Mouse (Mus musculus) stomach, embryonic 16.5 days (tissue): Measurements from ENCODE around the gene Marc2. TPM values are rescaled to one million over a fixed set of nuclear protein-coding genes. Genes with fewer than 3 reads are reported as not detected.

ENCODE experiments used
- ATAC-seq: fragments of 200-750 bp; cut with Nextera tagmentation; 2 replicates; pipeline ENCODE4 v1.8.0; 2017; ENCODE audit warnings: moderate number of reproducible peaks, moderate TSS enrichment; ENCODE audit not compliant: insufficient read depth, low FRiP score
- H3K27ac ChIP-seq: fragments of 300-500 bp; sonication (generic); 2 replicates; pipeline ENCODE4 v1.5.1; 2014; ENCODE audit warnings: low read length
- H3K27me3 ChIP-seq: fragments of 300-500 bp; sonication (generic); 2 replicates; pipeline ENCODE4 v1.6.1; 2014; ENCODE audit warnings: low read length, control low read depth, mixed read lengths; ENCODE audit not compliant: control insufficient read depth, insufficient read depth
- H3K36me3 ChIP-seq: fragments of 300-500 bp; sonication (generic); 2 replicates; pipeline ENCODE4 v1.6.1; 2014; ENCODE audit warnings: low read length; ENCODE audit not compliant: control insufficient read depth, insufficient read depth
- H3K4me1 ChIP-seq: fragments of 300-500 bp; sonication (generic); 2 replicates; pipeline ENCODE4 v1.6.1; 2014; ENCODE audit warnings: low read length, control low read depth, mixed read lengths; ENCODE audit not compliant: control insufficient read depth, insufficient read depth
- H3K4me2 ChIP-seq: fragments of 300-500 bp; sonication (generic); 2 replicates; pipeline ENCODE4 v1.6.1; 2014; ENCODE audit warnings: low read depth, low read length, mixed read lengths
- H3K4me3 ChIP-seq: fragments of 300-500 bp; sonication (generic); replicated peaks from 2 replicates; pipeline ENCODE4 v1.5.1; 2014; ENCODE audit warnings: mild to moderate bottlenecking, low read length
- H3K9ac ChIP-seq: fragments of 300-500 bp; sonication (generic); 2 replicates; pipeline ENCODE4 v1.6.1; 2014; ENCODE audit warnings: low read length
- H3K9me3 ChIP-seq: fragments of 300-500 bp; sonication (generic); replicated peaks from 2 replicates; pipeline ENCODE4 v1.6.1; 2016; ENCODE audit warnings: low read length, control low read depth; ENCODE audit not compliant: control insufficient read depth
- WGBS: fragments of 180-500 bp; shearing (Covaris S2); extraction: QIAGEN DNeasy Blood & Tissue Kit; methylation state at CpG from one replicate; pipeline ENCODE4 v1.1.7; 2014; 5-methylcytosine and 5-hydroxymethylcytosine counted together
- polyA plus RNA-seq: library from polyadenylated mRNA; unstranded; fragments of >200 nt; fragmentation: Nextera tagmentation; extraction: Ambion mirVana; gene quantifications from 2 replicates; pipeline ENCODE4 v1.2.1, GENCODE M21; 2015

The Marc2 gene
- polyA plus RNA-seq, 1 experiment from 2014 or later = 228 TPM

GRCm38 (mm10) chr1:184845111-184846071 is 860 bp downstream of the Marc2 start:
- Histone ChIP-seq H3K27ac (peak overlapping the region; percentile 89), H3K9me3 (no peaks in the 10 kb centered on the region), H3K36me3 (no peaks in the 10 kb centered on the region), H3K4me1 (peaks cover 12% of the 10 kb centered on the region), H3K4me2 (peak overlapping the region; percentile 87), H3K27me3 (no peaks in the 10 kb centered on the region), H3K4me3 (peak overlapping the region; percentile 82), H3K9ac (peak overlapping the region; percentile 90)
- peak; percentile 99 for ATAC-seq
- under 1% methylated on average over 67 of the region's 67 CpGs for WGBS

- Histone ChIP-seq H3K9me3 (no peaks in the 10 kb centered on the region), H3K4me1 (peaks cover 12% of the 10 kb centered on the region), H3K27me3 (no peaks in the 10 kb centered on the region), H3K4me2 (peak overlapping the region; percentile 87), H3K9ac (peak overlapping the region; percentile 90), H3K4me3 (peak overlapping the region; percentile 82), H3K36me3 (no peaks in the 10 kb centered on the region; the same call in 1 of the 2 replicates), H3K27ac (peak overlapping the region; percentile 89)
- no peak for ATAC-seq
- 20% methylated on average over 15 of the region's 15 CpGs for WGBS
These were observed 1.8 kb downstream of the Marc2 start for GRCm38 (mm10) chr1:184844326-184845066.

- no peak overlapping the region for H3K9ac ChIP-seq
- no peaks in the 10 kb centered on the region for H3K4me1 ChIP-seq
- no peaks in the 10 kb centered on the region for H3K27me3 ChIP-seq
- H3K9me3 ChIP-seq = no peaks in the 10 kb centered on the region
- WGBS = 71% methylated on average over 4 of the region's 4 CpGs
- H3K4me3 ChIP-seq = no peak overlapping the region
- H3K36me3 ChIP-seq = peaks cover 5% of the 10 kb centered on the region; the same call in 1 of the 2 replicates
- H3K4me2 ChIP-seq = no peak overlapping the region
- H3K27ac ChIP-seq = no peak overlapping the region
- ATAC-seq = peak; percentile 21; the same call in 1 of the 2 replicates
These were observed 8.6 kb downstream of the Marc2 start for GRCm38 (mm10) chr1:184837649-184838048.

DNA sequence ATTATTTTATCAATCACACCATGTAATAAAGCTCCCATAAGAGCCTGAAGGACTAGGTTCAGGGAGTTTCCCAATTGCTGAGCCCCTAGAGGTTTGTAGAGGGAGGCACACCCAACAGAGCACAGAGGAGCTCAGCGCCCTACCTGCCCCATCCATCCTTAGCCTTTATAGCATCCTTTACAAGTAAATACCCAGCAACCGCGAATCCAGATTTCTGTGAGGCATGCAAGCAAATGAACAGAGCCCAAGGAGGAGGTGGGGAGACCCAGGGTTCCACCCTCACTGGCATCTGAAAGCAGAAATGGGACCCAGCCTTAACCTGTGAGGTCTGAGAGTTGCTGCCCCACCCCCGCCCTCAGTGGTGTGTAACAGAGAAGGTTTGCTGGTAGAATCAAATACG is 9.9 kb downstream of the Marc2 start:
- H3K27me3 ChIP-seq = no peaks in the 10 kb centered on the region
- no peak overlapping the region for H3K27ac ChIP-seq
- no peaks in the 10 kb centered on the region for H3K9me3 ChIP-seq
- WGBS = 81% methylated on average over 5 of the region's 5 CpGs
- H3K4me3 ChIP-seq = no peak overlapping the region
- no peak overlapping the region for H3K4me2 ChIP-seq
- ATAC-seq = no peak
- H3K9ac ChIP-seq = no peak overlapping the region
- H3K4me1 ChIP-seq = no peaks in the 10 kb centered on the region
- peaks cover 15% of the 10 kb centered on the region for H3K36me3 ChIP-seq

DNA sequence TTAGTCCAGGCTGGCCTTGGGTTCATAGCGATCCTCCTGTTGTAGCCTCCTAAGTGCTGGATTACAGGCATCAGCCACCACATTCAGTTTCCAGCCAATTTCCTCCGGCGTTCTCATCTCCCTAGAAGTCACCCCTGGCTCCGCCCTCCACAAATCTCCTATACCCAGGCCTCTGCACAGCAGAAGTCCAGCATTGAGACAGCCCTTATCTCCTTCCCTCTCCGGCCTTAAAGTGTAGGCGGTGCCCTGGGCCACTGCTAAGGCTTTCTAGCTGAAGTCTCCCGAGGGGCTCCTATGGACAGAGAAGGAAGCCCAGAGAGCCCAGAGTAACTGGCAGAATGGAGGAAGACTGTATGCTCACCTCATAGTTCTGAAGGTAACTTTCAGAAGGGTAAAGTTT is 12.8 kb downstream of the Marc2 start:
- 85% methylated on average over 7 of the region's 7 CpGs for WGBS
- Histone ChIP-seq H3K9me3 (no peaks in the 10 kb centered on the region), H3K27me3 (no peaks in the 10 kb centered on the region), H3K36me3 (peaks cover 21% of the 10 kb centered on the region), H3K4me1 (no peaks in the 10 kb centered on the region), H3K4me3 (no peak overlapping the region), H3K9ac (no peak overlapping the region), H3K27ac (no peak overlapping the region), H3K4me2 (no peak overlapping the region)
- no peak for ATAC-seq

GRCm38 (mm10) chr1:184832211-184832610 is 14.0 kb downstream of the Marc2 start:
- H3K27me3 ChIP-seq = no peaks in the 10 kb centered on the region
- peaks cover 21% of the 10 kb centered on the region for H3K36me3 ChIP-seq
- H3K27ac ChIP-seq = no peak overlapping the region
- no peak overlapping the region for H3K9ac ChIP-seq
- no peak for ATAC-seq
- H3K9me3 ChIP-seq = no peaks in the 10 kb centered on the region
- H3K4me3 ChIP-seq = no peak overlapping the region
- no peaks in the 10 kb centered on the region for H3K4me1 ChIP-seq
- no peak overlapping the region for H3K4me2 ChIP-seq
- 83% methylated on average over 10 of the region's 10 CpGs for WGBS

DNA sequence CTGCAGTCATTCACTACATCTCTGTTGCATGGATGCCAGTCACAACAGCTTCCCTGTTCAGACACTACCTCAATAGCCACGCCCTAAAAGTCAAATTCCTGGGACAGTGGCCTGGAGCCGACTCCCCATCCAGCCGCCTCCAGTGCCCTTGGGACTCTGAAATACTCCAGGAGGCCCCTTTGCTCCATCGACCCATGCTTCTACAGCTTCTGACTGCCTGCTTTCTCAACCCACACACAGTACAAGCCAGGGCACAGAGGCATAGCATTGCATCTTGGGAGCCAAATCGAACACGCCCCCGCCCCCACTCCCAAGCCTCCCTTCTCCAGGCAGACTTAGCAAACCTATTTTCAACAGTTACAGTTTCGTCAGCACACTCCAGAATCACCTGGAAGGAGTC is 16.4 kb downstream of the Marc2 start:
- no peak; the same call in 1 of the 2 replicates for ATAC-seq
- Histone ChIP-seq H3K36me3 (peaks cover 21% of the 10 kb centered on the region), H3K9me3 (no peaks in the 10 kb centered on the region), H3K4me3 (no peak overlapping the region), H3K27me3 (no peaks in the 10 kb centered on the region), H3K27ac (no peak overlapping the region), H3K9ac (no peak overlapping the region), H3K4me2 (no peak overlapping the region), H3K4me1 (0 out of 2 replicates have a peak, but pooled peaks cover 1% of the 10 kb centered on the region)
- 80% methylated on average over 8 of the region's 8 CpGs for WGBS

- Histone ChIP-seq H3K4me1 (0 out of 2 replicates have a peak, but pooled peaks cover 8% of the 10 kb centered on the region), H3K4me2 (peak overlapping the region; percentile 24), H3K9me3 (no peaks in the 10 kb centered on the region), H3K9ac (peak overlapping the region; percentile 41; the same call in 1 of the 2 replicates), H3K4me3 (no peak overlapping the region), H3K27me3 (no peaks in the 10 kb centered on the region), H3K27ac (no peak overlapping the region), H3K36me3 (peaks cover 12% of the 10 kb centered on the region)
- WGBS = 32% methylated on average over 23 of the region's 23 CpGs
- ATAC-seq = 0 out of 2 replicates have a peak, but pooled peaks have one; percentile 30
These were observed 19.0 kb downstream of the Marc2 start for GRCm38 (mm10) chr1:184827175-184827701.
